Mouse (Mus musculus) midbrain, embryonic 15.5 days (tissue): ENCODE data around the gene Spata33. TPM values are rescaled to one million over a fixed set of nuclear protein-coding genes. Genes with fewer than 3 reads are reported as not detected.
"Not testable (repeated sequence)": the region's sequence is repeated elsewhere in the genome, so short reads cannot be mapped to it uniquely, and the experiment has no call there.

Experiments
- ATAC-seq: fragments of 200-750 bp; cut with Nextera tagmentation; replicated peaks from 2 replicates; pipeline ENCODE4 v1.8.0; 2017; ENCODE audit warnings: moderate TSS enrichment
- H3K27ac ChIP-seq: fragments of 300-500 bp; sonication (generic); 2 replicates; pipeline ENCODE4 v1.5.1; 2015; ENCODE audit warnings: mild to moderate bottlenecking, inconsistent platforms
- H3K27me3 ChIP-seq: fragments of 300-500 bp; sonication (generic); replicated peaks from 2 replicates; pipeline ENCODE4 v1.6.1; 2015; ENCODE audit warnings: inconsistent platforms
- H3K36me3 ChIP-seq: fragments of 300-500 bp; sonication (generic); replicated peaks from 2 replicates; pipeline ENCODE4 v1.6.1; 2015; ENCODE audit warnings: inconsistent platforms
- H3K4me1 ChIP-seq: fragments of 300-500 bp; sonication (generic); 2 replicates; pipeline ENCODE4 v1.6.1; 2015; ENCODE audit warnings: inconsistent platforms
- H3K4me2 ChIP-seq: fragments of 300-500 bp; sonication (generic); 2 replicates; pipeline ENCODE4 v1.6.1; 2015; ENCODE audit warnings: inconsistent platforms, mild to moderate bottlenecking, moderate library complexity
- H3K4me3 ChIP-seq: fragments of 300-500 bp; sonication (generic); 2 replicates; pipeline ENCODE4 v1.5.1; 2015; ENCODE audit warnings: mild to moderate bottlenecking, inconsistent platforms
- H3K9ac ChIP-seq: fragments of 300-500 bp; sonication (generic); 2 replicates; pipeline ENCODE4 v1.6.1; 2015; ENCODE audit warnings: mild to moderate bottlenecking, inconsistent platforms
- H3K9me3 ChIP-seq: fragments of 300-500 bp; sonication (generic); 2 replicates; pipeline ENCODE4 v1.6.1; 2016; ENCODE audit warnings: inconsistent platforms
- WGBS: fragments of 180-500 bp; shearing (Covaris S2); methylation state at CpG from one replicate; pipeline ENCODE4 v1.1.7; 2015; ENCODE audit warnings: mixed read lengths; 5-methylcytosine and 5-hydroxymethylcytosine counted together
- polyA plus RNA-seq: library from polyadenylated mRNA; unstranded; fragments of >200 nt; fragmentation: Nextera tagmentation; extraction: Ambion mirVana; gene quantifications from 2 replicates; pipeline ENCODE4 v1.2.1, GENCODE M21; 2015

The Spata33 gene
- polyA plus RNA-seq, 1 experiment from 2014 or later, result 8.0 TPM

DNA sequence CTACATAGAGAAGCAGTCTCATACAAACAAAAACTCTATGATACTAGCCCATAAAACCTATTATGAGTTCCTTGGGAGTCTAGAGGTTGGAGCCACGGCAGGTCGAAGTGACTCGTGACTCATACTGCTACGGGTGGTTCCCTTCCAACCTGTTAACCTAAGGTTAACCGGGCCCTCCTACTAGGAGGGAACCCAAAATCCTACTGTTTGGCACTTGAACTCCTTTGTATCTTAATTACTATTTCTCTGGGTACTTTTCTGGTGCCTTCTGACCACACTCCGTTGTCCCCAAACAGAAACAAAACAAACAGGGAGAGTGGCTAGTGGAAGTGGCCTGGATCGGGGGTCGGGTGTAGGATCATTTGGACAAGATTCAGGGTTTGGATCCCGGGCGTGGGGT is 756 bp upstream of the Spata33 start:
- H3K4me3 ChIP-seq, result peak overlapping the region; percentile 98
- H3K27me3 ChIP-seq, result no peaks in the 10 kb centered on the region
- H3K4me1 ChIP-seq, result peaks cover 24% of the 10 kb centered on the region
- no peak overlapping the region for H3K27ac ChIP-seq
- peaks cover 20% of the 10 kb centered on the region; the same call in 1 of the 2 replicates for H3K36me3 ChIP-seq
- no peak for ATAC-seq
- no peaks in the 10 kb centered on the region for H3K9me3 ChIP-seq
- peak overlapping the region; percentile 100 for H3K9ac ChIP-seq
- H3K4me2 ChIP-seq, result peak overlapping the region; percentile 97
- 56% methylated on average over 10 of the region's 10 CpGs for WGBS

DNA sequence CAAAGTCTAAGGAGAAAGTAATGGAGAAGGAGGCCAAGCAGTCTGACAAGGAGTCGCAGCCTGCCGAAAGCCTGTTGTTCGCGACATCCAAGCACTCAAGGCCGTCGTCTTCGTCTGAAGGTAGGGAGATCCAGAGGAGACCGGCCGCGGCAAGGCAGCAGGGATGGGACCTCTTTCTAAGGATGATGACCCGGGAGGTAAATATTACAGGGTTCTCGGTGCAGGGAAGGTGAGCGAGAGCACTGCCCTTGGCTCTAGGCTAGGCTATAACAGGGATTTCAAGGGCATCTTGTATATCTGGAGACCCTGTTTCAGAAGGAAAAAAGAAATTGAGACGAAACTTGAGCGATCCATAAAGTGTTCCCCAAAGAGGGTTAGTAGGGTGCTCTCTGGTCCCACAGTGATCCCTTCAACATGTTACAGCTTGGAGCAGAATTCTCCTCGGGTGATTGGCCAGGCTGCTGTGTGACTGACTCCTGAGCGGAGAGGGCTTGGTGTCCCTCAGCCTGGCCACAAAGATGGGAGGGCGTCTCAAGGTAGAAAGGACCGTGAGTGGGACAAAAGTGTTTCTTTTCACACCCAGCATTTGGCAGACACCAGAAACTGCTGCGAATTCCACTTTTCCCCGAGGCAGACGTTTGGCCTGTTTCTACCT is 613 bp downstream of the Spata33 start:
- ATAC-seq, result peak; percentile 48; the same call in 1 of the 2 replicates
- WGBS, result 17% methylated on average over 22 of the region's 22 CpGs

DNA sequence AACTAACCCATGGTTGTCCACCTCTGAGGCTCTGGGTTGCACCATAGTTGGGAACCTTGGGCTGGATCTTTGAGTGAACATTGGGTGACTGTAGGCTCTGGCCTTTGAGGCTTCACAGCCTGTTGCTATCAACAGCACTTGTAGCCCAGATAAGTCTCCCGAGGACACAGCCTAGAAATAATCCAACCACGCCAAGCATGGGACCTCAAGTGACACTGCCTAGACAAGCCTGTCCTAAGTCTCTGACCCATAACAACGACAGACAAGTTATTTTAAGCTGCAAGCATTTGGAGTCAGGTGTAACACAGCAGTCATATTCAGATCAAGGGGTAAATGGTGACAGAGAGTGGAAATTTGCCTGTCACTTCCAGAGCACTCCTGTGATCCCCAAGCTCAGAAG is 2.8 kb downstream of the Spata33 start:
- no peak overlapping the region for H3K27ac ChIP-seq
- ATAC-seq, result no peak
- no peak overlapping the region for H3K4me2 ChIP-seq
- H3K4me1 ChIP-seq, result peaks cover 24% of the 10 kb centered on the region
- H3K36me3 ChIP-seq, result no peaks in the 10 kb centered on the region
- WGBS, result 81% methylated on average over 3 of the region's 3 CpGs
- no peak overlapping the region for H3K4me3 ChIP-seq
- no peaks in the 10 kb centered on the region for H3K27me3 ChIP-seq
- H3K9ac ChIP-seq, result no peak overlapping the region
- H3K9me3 ChIP-seq, result no peaks in the 10 kb centered on the region

More for the DNA sequence above, 613 bp downstream of the Spata33 start:
- Histone ChIP-seq H3K4me3 (peak overlapping the region; percentile 98), H3K4me2 (peak overlapping the region; percentile 97), H3K9me3 (no peaks in the 10 kb centered on the region), H3K27me3 (no peaks in the 10 kb centered on the region), H3K36me3 (peaks cover 10% of the 10 kb centered on the region; the same call in 1 of the 2 replicates), H3K9ac (peak overlapping the region; percentile 100), H3K27ac (peak overlapping the region; percentile 69), H3K4me1 (peaks cover 24% of the 10 kb centered on the region)

DNA sequence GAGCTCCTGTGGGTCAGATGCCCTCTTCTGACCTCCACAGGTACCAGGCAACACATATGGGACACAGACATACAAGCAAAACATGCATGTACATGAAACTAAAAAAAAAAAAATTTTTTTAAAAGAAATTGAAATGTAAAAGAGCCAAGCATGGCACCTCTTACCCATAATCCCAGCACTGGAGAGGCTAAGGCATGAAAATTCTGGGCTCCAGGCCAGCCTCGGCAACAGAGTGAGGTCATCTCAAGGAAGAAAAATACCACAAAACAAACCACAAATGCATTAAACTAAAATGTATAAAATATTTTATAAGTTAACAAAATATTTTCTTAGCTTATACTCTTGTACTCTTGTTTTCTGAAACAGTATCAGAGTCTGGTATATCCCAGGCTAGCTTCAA is 8.3 kb downstream of the Spata33 start:
- 80% methylated on average over 1 of the region's 1 CpGs for WGBS
- H3K4me2 ChIP-seq, result no peak overlapping the region
- H3K27ac ChIP-seq, result no peak overlapping the region
- no peaks in the 10 kb centered on the region for H3K27me3 ChIP-seq
- ATAC-seq, result no peak
- no peak overlapping the region for H3K9ac ChIP-seq
- H3K4me3 ChIP-seq, result no peak overlapping the region
- no peaks in the 10 kb centered on the region for H3K9me3 ChIP-seq
- peaks cover 16% of the 10 kb centered on the region for H3K4me1 ChIP-seq
- no peaks in the 10 kb centered on the region for H3K36me3 ChIP-seq

DNA sequence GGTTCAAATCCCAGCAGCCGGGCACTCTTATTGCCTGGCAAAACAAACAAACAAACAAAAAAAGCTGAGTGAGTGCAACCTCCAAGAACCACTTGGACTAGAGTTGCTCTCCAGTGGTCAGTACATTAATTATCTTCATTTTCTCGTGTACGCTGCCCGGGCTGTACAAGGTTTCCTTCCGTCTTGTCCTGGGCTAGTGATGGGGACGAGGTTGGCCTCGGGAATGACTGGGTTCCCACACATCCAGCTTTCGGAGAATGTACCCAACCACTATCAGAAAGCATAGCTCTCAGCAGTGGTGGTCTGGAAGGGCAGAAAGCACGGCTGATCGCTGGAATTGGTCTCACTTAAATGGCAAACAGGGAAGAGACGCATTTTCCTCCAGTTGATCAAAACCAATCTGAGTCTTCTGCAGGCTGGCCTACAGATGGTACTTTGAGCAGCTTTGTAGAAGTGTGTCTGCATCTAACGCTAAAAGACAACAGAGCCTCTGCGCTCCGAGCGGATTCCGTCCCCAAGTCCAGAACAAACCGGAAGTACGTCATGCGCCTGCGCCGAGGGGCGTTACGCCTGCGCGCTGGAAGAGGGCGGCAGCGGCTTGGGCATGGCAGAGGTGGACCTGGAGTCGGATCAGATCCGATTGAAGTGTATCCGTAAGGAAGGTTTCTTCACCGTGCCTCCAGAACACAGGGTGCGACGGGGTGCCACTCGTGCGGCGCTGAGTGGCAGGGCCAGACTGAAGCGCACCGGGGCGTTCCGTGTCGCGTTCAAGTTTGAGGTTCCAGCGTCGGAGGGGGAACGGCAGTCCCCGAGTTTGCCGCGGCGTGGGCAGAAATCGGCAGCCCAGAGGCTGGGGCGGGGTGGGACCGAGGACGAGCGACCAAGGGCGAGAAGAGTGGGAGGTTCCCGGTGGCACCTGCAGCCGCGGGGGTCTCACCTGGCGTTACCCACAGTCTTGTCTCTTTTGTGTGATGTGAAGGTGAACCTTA is 11.9 kb downstream of the Spata33 start, which contains the start of gene Cdk10:
Gene Cdk10 (plus strand): TSS at position 565 of the 989 bp plus-strand sequence.
- Histone ChIP-seq H3K4me3 (peak within 1 kb of the TSS; percentile 80), H3K27me3 (no peaks in the 10 kb centered on the region)
- 4% methylated on average over 55 of the region's 59 CpGs for WGBS

DNA sequence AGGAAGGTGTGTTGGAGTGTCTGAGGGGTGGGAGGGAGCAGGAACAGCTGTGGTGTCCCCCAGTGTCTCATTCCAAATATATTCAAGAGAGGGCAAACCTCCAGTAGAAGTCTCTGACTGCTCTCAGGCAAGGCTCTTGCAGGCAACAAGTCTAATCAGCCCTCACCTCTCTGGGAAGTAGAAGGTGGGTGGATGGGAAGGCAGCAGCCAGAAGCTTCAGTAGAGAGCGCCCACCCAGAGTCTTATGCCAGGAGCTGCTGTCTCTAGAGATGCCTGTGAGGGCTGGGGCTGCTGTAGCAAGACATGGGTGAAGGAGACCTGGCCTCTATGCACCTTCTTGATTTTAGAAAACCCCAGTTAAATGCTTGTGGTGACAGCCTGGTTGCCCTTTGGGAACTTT is 15.8 kb downstream of the Spata33 start:
- H3K27ac ChIP-seq, result no peak overlapping the region
- no peak for ATAC-seq
- no peak overlapping the region for H3K4me2 ChIP-seq
- H3K9me3 ChIP-seq, result no peaks in the 10 kb centered on the region
- no peak overlapping the region for H3K4me3 ChIP-seq
- H3K36me3 ChIP-seq, result peaks cover 17% of the 10 kb centered on the region; the same call in 1 of the 2 replicates
- 100% methylated on average over 1 of the region's 1 CpGs for WGBS
- H3K9ac ChIP-seq, result no peak overlapping the region
- H3K4me1 ChIP-seq, result peaks cover 17% of the 10 kb centered on the region
- H3K27me3 ChIP-seq, result no peaks in the 10 kb centered on the region

More for the DNA sequence above, 11.9 kb downstream of the Spata33 start, which contains the start of gene Cdk10:
- H3K27ac ChIP-seq, result peak within 1 kb of the TSS; percentile 89
- ATAC-seq, result peak; percentile 93
- H3K9me3 ChIP-seq, result no peaks in the 10 kb centered on the region
- H3K36me3 ChIP-seq, result peaks cover 15% of the 10 kb centered on the region; the same call in 1 of the 2 replicates
- H3K4me2 ChIP-seq, result peak within 1 kb of the TSS; percentile 88
- peaks cover 17% of the 10 kb centered on the region for H3K4me1 ChIP-seq
- H3K9ac ChIP-seq, result peak within 1 kb of the TSS; percentile 80

DNA sequence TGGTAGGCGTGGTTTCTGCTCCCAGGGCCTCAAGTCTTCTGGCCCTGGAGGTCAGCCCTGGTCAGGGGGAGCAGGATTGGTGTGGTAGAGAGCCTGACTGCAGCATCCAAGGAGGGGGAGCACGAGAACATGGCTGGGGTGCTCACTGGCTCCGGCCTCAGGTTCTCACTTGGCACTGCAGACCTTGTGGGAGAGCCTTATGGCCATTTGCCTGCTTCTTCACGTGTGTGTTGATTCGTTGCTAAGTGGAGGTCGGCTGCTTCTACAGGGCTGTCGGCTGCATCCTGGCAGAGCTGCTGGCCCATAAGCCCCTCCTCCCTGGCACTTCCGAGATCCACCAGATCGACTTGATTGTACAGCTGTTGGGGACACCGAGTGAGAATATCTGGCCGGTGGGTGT is 17.7 kb downstream of the Spata33 start:
- H3K4me3 ChIP-seq, H3K9me3 ChIP-seq, H3K27me3 ChIP-seq, H3K27ac ChIP-seq, H3K4me2 ChIP-seq, ATAC-seq, H3K9ac ChIP-seq: not testable (repeated sequence)
- Histone ChIP-seq H3K36me3 (peaks cover 17% of the 10 kb centered on the region; the same call in 1 of the 2 replicates), H3K4me1 (peaks cover 18% of the 10 kb centered on the region)
- 89% methylated on average over 11 of the region's 11 CpGs for WGBS

DNA sequence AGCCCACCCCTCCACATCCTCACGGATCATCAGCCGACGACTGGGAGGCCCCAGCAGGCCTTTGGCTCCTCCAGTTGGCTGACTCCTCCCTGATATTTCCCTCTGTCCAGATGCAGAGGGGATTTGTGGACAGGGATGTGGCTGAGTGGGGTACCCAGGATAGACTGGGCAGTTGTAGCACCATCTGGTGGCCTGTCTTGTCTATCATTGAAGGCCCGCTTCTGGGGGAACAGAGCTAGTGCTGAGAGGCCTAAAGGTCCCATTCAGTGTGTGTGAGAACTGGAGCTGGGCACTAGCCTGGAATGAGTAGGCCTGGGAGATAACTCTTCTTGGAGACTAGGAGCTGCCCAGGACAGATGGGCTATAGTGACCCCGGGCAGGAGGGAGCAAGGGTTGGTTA is 19.1 kb downstream of the Spata33 start:
- Histone ChIP-seq H3K36me3 (peaks cover 17% of the 10 kb centered on the region; the same call in 1 of the 2 replicates), H3K27me3 (peaks cover 9% of the 10 kb centered on the region; the same call in 1 of the 2 replicates), H3K9ac (no peak overlapping the region), H3K9me3 (no peaks in the 10 kb centered on the region), H3K27ac (no peak overlapping the region), H3K4me2 (no peak overlapping the region), H3K4me1 (peaks cover 21% of the 10 kb centered on the region), H3K4me3 (no peak overlapping the region)
- WGBS, result 60% methylated on average over 5 of the region's 5 CpGs
- ATAC-seq, result no peak

DNA sequence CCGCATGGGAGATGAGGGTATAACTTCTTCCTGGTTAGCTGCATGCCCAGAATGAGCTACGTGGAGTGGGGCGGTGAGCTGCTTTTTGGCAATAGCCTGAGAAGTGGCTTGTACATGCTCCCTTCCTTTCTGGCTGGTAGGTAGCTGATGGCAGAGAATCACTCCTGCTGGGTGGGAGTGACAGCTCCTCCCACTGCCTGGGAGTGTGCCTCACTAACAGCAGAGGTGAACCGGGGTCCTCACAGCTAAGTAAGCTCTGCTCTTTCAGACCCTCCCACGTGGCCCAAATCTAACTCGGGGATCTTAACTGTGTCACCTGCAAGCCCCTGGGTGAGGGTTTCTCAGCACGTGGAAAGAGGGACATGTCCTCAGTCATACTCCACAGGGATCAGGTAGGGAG is 19.9 kb downstream of the Spata33 start:
- Histone ChIP-seq H3K27me3 (peaks cover 13% of the 10 kb centered on the region; the same call in 1 of the 2 replicates), H3K4me2 (no peak overlapping the region), H3K9ac (no peak overlapping the region), H3K36me3 (peaks cover 14% of the 10 kb centered on the region; the same call in 1 of the 2 replicates), H3K9me3 (no peaks in the 10 kb centered on the region), H3K27ac (no peak overlapping the region), H3K4me3 (no peak overlapping the region), H3K4me1 (peaks cover 21% of the 10 kb centered on the region)
- ATAC-seq, result no peak
- 48% methylated on average over 7 of the region's 7 CpGs for WGBS

DNA sequence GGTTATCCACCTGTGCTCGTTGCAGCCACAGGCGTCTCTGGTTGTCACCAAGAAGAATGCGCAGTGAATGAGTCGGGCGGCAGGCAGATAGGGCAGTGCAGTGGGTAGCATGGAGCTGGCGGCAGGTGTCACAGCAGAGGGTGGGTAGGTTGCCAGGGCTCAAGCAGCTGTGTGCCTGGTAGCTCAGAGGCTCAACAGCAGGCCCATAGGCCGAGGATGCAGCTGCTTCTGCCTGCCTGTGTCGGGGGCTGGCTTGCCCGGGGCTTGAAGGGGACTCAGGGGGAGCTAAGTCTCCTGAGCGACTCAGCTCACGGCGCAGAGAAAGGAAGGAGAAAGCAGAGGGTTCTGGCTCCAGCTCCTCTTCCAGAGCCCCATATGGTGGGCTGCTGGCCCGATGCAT is 20.7 kb downstream of the Spata33 start:
- Histone ChIP-seq H3K9me3 (no peaks in the 10 kb centered on the region), H3K4me3 (no peak overlapping the region), H3K36me3 (peaks cover 8% of the 10 kb centered on the region; the same call in 1 of the 2 replicates), H3K4me1 (peaks cover 21% of the 10 kb centered on the region), H3K4me2 (no peak overlapping the region), H3K27ac (no peak overlapping the region), H3K9ac (no peak overlapping the region), H3K27me3 (peaks cover 13% of the 10 kb centered on the region; the same call in 1 of the 2 replicates)
- ATAC-seq, result no peak
- 56% methylated on average over 13 of the region's 13 CpGs for WGBS

DNA sequence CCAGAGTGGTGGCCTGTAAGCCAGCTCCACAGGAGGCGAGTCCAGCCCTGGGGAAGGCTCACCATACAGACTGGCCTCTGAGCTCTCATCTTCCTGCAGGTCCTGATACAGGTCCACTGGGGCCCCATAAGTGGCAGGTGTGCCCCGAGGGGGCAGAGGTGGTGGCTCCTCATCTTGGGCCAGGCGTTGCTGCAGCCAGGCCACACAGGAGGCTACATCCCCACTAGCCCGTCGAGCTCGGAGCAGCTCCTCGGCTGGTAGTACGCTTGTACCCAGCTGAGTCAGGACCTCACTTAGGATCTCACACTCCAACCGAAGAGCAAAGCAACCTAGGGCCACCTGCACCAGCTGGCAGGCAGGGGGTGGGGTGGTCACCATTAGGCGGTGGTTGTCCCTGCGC is 21.1 kb downstream of the Spata33 start:
- Histone ChIP-seq H3K4me3 (no peak overlapping the region), H3K4me2 (no peak overlapping the region), H3K9me3 (no peaks in the 10 kb centered on the region), H3K4me1 (peaks cover 21% of the 10 kb centered on the region), H3K9ac (no peak overlapping the region), H3K27ac (no peak overlapping the region), H3K36me3 (peaks cover 4% of the 10 kb centered on the region; the same call in 1 of the 2 replicates), H3K27me3 (peaks cover 13% of the 10 kb centered on the region; the same call in 1 of the 2 replicates)
- 79% methylated on average over 11 of the region's 11 CpGs for WGBS
- ATAC-seq, result no peak
